Mouse (Mus musculus): Measurements from ENCODE around the gene Zfp326. TPM values are rescaled to one million over a fixed set of nuclear protein-coding genes. Genes with fewer than 3 reads are reported as not detected.
A peak's percentile ranks its signal among the peaks of the same experiment; 100 is the strongest.
"Not testable (repeated sequence)": the region's sequence is repeated elsewhere in the genome, so short reads cannot be mapped to it uniquely, and the experiment has no call there.

Gene Zfp326
- total RNA-seq (2022), result 10 to 100 TPM; 17.0 to 31.9 (median 26.2) TPM

DNA sequence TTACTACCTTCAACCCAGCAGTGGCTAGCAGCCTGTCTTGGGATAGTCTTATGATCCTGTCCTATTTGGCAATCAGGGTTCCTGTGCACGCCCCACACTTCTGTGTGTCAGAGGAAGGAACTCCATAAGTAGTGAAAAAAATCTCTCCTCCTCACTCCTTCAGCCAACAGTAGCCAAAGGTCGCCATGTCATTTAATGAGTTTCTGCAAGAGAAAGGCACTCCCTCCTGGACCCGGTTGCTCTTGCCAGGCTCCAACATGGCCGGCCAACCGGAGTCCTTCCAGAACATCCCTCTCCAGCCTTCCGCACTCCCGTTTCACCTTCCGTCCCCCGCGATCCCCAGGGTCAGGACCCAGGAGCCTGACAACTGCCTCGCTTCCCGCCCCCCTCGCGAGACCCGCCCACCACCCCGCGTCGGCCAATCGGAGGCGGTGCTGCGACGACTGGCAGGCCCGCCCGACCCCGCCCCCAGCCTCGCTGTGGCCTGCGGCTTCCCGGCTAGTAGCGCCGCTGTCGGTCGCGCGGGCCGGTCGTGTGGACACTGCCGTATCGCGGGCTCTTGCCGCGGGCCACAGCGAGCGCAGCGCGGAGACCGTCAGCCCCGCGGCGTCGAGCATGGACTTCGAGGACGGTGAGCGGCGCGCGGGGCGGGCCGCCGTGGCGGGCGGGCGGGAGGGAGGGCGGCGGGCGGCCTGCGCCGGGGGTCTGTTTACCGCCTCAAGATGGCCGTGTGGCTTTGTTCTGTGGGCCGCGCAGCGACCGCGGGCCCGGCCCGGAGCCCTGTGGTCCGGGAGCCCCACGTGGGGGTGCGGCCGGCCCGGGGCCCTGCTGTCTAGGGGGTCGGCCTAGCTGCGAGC is at the start of gene Zfp326:
Zfp326 (plus strand) TSS at position 498 of the 857 bp plus-strand sequence.
- peak; percentile 91 for DNase-seq

DNA sequence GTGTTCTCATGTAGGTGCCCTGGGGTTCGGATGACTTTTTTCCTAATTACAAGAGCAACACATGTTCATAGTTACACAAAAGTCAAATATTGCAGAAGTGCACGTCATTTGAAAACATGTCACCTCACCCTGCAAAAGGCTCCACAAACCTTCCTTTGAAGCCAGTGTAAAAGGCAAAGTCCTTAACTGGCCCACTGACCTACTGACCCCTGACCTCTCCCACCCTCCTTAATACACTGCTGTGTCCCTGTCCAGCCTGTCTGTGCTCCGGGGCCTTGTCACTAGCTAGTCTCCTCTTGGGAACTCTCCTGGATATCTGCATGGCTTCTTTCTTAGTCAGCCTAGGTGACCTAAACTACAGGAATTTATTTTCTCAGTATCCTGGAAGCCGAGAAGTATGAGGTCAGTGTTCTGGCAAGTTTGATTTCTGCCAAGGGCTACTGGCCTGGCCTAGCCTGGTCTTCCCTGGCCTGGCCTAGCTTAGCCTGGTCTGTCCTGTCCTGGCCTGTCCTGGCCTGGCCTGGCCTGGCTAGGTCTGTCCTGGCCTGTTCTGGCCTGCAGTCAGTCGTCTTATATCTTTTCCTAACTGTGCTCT is 49.4 kb upstream of the Zfp326 start:
- no peak for DNase-seq

DNA sequence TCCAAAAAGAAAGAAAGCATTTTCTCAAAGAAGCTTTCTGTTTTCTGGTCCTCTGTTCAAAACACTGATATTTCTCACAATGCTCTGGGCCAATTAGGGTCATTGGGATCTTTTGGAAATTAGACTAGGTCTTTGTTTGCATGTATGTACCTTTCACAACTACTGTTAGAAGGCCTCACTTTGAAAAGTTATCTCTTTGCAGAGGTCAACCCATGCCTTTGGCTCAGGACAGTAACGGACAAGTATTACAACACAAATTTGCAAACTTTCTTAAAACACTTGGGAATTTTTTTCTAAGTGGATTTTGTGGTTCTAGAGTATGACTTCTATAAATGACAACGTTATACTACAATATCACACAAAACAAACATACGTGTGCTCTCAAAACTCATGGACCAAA is 48.3 kb upstream of the Zfp326 start:
- DNase-seq, result no peak

DNA sequence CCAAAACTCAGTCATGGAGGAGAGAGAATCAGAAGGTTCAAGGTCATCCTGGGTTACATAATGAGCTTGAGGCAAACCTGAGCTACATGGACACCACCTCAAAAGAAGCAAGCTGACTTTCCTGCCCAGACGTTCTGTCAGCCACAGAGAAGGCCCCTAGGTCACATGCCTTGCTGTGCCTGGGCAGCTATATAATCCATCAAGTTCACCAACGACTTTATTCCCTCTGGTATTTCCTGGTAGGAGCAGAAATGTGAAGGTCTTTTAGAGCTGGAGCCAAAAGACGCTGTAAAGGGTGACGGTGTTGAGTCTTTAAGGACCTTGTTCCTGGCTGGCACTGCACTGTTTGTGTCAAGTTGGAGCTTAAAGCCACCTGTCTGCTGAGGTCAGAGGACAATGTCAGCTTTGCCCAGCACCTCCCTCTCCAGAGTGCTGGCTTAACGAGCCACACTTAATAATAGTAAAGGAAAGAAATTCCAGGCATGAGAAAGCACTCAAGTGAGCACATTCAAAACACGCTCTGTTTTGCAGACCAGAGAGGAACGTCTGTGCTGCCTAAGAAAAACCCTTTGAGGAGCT is 47.3 kb upstream of the Zfp326 start:
- DNase-seq, result peak; percentile 50

DNA sequence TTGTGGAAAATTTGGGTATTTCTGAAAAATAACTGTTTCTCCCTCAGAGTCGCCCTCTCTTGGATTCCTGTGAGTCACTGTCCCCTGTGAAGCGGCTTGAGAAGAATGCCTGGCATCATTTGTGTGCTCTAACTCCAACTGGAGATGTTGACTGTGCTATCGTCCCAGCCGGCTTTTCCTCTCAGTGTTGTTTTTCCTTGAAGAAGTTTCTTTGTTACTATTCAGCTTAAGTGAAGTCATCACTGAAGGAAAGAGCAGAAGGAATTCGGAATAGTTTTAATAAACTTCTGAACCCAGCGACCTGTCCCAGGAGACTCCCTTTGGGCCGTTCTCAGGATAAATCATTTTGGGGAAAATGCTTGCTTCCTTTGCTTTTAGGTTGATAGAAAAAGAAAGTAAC is 44.2 kb upstream of the Zfp326 start:
- no peak for DNase-seq

DNA sequence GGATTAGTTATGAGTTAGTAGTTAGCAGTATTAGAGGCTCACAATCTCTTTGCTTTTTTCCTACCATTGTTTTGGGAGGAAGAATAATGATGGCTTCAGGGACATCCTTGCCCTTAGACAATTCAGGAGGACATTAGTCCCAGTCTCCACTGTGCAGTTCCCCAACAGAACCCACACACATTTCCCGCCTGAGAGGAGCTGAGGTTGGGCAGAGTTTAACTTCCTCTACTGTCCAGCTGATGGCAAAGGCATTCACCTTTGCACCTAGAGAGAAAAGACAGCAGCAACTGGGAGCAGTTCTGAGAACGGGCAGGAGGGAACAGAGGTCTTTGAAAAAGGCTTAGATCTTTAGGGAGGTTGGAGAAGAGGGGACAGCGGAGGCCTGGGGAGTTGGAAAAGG is 42.4 kb upstream of the Zfp326 start:
- DNase-seq, result no peak

DNA sequence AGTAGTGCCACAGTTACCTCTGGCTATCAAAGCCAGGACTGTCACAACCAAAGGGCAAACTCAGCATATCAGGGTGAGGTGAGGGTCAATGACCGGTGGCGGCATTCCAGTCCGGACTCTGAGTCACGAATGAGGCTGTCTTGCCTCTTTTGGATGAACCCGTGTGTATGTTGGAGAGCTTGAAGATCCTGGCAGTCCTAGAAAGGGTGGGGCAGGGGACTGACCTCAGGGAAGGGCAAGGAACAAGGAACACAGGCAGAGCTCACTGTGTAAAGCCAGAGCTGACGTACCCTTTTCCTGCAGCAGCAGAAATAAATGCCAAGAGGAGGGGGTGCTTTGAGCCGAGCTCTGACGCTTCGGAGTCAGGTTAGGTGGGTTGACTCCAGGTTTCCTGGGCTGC is 40.4 kb upstream of the Zfp326 start:
- DNase-seq, result peak; percentile 80

DNA sequence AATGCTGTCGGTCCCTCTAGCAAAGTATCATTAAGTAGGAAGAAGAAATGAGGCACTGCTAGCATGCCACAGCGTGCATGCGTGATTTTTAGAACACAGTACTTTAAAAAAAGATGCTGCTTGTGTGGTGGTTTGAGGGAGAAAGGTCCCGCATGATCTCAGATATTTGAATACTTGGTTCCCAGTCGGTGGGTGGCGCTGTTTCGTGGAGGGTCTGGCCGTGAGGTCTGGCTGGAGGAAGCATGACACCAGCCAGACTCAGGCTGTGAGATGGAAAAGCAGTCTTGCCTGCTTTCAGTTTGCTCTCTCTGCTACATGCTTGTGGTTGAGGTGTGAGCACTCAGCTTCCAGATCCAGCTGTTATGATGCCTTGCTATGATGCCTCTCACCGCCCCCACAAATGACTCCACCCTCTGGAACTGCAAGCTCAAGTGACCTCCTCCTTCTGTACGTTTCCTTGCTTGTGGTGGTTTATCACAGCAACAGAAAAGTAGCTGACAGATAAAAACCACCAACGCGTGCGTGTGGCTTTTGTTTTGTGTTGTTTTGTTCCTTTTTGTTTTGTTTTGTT is 36.5 kb upstream of the Zfp326 start:
- no peak for DNase-seq

DNA sequence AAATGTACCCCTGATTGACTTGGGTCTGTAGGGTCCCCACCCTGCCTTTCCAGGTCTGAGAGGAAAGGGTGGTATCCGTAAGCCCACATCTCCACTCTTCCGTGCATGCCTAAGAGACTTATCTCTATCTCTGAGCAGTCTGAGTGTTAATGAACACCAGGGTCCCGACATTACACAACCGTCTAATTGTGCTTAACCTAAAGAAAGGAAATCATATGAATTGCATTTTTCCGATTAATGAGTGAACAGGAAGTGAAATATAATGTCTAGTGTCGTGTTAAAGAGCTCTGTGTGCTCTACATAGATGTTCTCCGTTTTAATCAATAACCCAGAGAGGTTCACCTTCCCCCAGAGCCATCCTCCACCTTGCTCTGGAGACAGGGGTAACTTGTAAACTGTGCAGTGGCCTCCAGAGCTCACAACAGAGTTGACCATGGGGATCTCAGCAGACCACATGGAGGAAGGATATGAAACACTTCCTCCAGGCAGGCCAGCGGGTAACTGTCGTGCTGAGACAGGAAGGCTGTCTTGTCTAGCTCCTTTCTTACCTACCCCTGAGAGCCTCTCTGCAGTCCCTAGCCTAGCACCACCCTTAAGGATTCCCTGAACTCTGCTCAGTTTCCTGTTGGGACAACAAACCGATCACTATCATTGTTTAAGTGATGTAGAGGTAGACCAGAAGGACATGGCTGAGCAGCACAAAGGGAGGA is 32.2 kb upstream of the Zfp326 start:
- no peak for DNase-seq

DNA sequence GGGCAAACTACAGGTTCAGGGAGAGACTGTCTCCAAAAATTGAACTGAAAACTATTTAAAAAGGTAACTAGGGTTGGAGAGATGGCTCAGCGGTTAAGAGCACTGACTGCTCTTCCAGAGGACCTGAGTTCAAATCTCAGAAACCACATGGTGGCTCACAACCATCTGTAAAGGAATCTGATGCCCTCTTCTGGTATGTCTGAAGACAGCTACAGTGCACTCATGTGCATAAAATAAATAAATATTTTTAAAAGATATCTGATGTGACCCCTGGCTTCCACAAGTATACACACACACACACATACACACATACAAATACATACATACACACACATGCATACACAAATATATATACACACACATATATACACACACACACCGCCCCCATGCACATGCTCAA is 31.3 kb upstream of the Zfp326 start:
- no peak for DNase-seq

DNA sequence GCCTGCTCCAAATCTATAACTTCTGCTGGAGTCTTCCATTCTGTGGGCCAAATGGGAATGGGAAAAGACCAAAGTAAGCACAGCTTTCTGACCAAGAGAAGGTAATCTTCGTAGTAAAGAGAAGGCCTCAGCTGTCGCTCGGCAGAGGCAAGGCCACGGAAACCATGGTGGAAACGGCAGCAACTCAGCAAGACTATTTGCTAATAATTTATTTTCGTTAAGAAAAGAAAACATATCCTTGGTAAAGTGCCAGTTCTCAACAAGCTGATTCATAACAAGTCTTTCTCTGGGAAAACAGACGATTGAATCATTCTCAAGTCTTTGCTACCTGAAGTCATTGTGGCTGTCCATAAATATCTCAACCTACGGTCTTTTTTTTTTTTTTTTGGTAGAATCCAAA is 28.6 kb upstream of the Zfp326 start:
- DNase-seq, result no peak

DNA sequence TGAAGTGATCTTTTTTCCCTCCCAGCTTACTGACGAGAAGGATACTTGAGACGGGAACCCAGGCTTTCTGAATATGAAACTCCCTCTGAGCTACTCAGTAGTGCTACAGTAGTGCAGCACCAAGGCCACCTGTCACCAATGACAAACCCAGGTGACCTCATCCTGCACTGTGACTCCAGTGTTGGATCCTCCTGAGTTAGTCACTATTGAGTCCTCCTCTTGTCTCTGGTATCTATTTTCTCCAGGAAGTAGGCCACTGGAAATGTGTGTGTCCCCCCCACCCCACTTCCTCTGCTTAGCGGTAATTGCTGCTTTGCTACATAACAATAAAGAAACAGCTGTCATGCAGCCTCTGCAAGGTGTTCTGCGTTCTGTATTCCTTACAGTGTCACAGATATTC is 27.1 kb upstream of the Zfp326 start:
- DNase-seq, result peak; percentile 66

DNA sequence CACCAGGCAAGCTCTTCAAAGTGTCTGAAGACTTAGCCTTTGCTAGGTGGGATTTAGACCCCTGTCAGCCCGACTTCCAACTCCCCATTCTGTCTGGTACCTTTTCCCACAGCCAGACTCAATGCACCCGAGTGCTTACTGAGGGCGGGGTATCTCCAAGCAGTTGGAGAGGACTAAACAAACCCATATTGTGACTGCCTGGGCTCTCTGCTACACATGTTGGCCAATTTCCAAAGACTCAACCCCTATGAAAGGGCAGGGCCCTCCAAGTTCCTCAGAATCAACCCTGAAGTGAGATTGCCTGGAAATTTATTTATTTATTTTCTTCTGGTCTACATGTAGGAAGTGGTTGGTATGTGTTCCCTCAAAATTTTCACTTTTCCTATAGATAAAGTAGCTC is 26.7 kb upstream of the Zfp326 start:
- DNase-seq, result no peak

DNA sequence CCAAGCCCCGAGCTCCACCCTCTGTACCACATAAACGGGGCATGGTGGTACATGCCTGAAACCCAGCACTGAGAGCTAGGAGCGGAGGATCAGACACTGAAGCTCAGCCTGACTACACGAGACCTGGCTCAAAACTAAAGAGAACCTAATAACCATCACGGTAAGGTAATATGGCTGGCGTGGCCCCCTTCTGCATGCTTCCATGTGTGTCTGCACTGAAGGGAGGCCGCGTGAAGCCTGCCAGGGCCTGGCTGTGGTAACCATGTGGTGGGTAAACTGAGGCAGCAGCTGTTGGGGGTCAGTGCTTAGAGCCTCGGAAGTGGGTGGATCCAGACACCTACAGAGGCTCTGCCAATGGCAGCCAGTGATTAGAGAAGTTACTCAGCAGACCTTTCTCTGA is 23.1 kb upstream of the Zfp326 start:
- DNase-seq, result no peak

DNA sequence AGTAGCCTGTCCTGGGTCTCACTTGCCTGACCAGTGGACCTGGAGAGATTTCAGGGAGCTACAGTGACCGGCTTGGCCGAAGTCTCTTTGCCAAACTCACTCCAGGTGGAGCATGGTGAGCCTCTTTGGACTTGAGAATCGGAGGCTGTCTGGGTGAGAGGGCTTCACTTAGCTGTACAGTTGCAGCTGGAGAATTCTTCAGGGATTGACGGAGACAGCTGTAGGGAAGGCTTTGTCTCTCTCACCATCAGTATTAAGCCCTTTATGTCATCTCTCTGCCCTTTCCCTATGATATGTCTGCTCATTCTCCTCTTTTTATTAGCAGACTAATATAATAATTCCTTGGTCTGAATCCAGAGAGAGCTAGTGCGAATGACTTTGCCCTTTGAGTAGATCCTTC is 18.9 kb upstream of the Zfp326 start:
- DNase-seq, result no peak

DNA sequence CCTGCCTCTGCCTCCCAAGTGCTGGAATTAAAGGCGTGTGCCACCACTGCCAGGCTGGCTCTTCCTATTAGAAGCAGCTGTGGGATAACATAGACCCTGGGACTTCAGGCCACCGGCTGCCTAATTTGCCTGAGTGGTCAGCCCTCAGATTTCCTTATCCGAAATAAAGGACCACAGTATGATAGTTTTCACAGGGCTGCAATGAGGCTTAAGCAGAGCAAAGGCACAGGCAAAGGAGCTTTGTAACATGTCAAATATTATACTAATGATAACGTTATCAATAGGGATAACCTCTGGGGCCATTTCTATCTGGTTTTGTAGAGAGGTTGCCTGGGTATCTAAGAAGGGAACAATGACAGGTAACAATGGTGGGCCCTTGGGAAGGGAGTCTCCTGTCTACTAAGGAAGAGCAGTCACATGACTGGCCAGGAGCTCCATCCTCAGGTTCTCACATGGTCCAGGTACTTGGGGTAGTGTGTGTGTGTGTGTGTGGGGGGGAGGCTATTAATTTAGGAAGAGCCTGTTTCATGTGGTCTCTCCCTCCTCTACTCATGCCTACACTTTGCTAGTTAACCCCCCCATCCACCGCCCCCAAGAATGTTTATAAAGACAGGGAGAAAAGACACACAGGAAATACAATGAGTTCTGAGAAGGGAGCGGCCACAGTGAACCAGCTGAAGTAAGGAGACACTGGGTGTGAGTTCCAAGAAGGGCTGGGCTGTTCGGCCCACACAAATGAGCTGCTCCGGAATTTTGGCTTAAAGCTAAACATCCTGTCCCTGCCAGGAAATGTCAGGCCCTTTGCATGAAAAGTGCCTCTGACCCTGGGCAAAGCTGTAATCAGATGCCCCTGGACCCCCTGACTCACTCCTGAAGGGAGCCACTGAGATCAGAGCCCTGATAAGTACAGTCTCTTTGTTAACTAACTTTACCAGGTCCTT is 17.3 kb upstream of the Zfp326 start:
- DNase-seq, result peak; percentile 51

DNA sequence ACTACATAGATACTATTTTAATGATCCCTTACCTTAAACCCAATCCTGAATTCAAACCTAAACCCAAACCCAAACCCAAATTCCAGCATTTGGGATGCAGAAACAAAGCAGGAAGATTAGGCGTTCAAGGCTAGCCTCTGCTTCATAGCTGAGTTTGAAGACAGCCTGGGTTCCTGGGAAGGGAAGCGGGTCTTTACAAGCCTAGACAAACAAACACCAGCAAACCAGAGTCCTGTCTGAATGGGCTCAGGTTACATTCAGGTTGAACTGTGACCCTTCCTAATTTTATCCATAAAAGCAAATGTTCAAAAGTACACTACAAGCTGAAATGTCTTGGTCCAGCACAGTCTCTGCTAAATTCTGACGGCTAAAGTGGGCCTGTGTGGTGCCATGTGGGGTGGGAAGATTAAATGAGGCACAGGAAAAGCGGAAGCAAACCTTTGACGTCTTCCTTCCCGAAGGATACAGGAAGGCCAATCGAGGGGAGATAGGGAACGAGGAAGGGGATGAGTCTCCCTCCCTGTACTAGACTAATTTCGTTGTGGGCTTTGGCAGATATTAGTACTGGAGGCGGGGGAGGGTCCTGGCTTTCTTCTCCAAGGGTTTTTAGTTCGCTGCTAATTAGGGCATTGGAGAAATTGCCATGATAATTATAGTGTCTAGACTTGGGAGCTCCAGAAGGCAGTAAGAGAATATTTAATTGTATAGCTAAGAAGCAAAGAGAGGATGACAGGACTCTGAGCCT is 16.5 kb upstream of the Zfp326 start:
- no peak for DNase-seq

DNA sequence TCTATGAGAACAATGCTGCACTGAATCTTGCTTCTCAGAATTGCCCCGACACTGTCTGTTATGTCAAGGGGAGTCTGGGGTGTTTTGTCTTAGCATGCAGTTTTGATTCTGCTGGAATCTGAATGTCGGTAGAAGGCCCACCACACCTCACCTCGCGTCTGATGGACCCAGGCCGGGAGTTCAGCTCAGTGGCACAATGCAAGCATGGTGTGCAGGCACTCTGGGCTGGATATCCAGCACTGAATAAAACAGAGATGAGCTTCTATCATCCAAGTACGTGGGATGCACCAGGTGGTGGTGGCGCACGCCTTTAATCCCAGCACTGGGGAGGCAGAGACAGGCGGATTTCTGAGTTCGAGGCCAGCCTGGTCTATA is 15.9 kb upstream of the Zfp326 start:
- no peak for DNase-seq

DNA sequence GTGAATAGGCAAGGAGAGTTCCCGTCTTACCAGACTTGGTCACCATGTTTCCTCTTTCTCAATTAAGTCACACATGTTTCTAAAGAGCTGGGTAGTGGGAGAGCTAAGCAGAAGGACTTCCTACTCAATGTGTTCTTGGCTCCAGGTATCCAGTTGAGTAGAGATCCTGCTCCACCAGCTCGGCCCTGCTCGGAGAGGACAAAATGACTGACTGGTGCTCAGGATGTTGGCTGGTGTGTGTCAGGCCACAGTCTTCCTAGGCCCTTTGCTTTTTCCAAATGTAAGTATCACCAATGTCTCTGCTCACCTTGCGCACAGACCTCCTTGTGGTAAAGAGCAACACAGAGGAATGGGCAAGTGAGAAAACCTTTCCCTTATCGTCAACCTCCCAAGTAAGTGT is 14.7 kb upstream of the Zfp326 start:
- no peak for DNase-seq

DNA sequence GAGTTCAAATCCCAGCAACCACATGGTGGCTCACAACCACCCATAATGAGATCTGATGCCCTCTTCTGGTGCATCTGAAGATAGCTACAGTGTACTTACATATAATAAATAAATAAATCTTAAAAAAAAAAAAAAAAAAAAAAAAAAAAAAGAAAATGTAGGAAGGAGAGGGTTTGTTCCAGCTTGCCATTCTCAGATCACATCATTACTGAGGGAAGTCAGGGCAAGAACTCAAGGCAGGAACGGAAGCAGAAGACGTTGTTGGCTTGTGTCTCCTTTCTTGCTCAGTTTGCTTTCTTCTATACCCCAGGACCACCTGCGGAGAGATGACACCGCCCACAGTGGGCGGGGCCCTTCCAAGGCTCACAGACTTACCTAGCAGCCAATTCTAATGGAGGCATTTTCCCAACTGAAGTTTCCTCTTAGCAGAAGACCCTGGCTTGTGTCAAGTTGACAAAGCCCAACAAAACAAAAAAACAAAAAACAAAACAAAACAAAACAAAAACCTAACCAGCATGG is 11.2 kb upstream of the Zfp326 start:
- not testable (repeated sequence) for DNase-seq

DNA sequence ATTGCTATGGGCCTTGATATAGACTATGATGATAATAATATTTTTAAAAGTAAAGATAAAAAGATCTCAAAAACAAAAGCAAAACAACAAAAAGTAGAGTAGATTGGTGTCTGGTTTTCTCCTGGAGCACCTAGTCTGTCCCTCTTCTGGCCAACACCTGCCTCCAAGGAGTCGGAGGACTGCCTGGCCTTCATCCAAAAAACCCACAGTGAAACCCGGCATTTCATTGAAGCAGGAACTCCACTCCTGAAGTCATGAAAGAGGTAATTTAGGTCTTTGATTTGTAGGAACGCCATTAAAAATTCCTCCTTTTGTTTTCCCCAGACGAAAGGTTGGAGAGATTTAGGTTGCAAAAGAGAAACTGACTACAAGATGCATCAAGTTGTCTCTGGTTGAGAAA is 8.9 kb upstream of the Zfp326 start:
- no peak for DNase-seq

All from adrenal gland, adult 8-10 months (tissue).